Mouse (Mus musculus) embryonic facial prominence, embryonic 10.5 days (tissue): ENCODE data around the gene Pitpnm1. TPM values are rescaled to one million over a fixed set of nuclear protein-coding genes. Genes with fewer than 3 reads are reported as not detected.

Experiments
- DNase-seq: peaks from one replicate; pipeline ENCODE4 v3.0.0-alpha.2; 2017; ENCODE audit warnings: low spot score
- H3K27ac ChIP-seq: fragments of 300-500 bp; sonication (generic); replicated peaks from 2 replicates; pipeline ENCODE4 v1.5.1; 2016; ENCODE audit warnings: mild to moderate bottlenecking
- H3K27me3 ChIP-seq: fragments of 300-500 bp; sonication (generic); replicated peaks from 2 replicates; pipeline ENCODE4 v1.6.1; 2016; ENCODE audit warnings: low read depth, mild to moderate bottlenecking; ENCODE audit not compliant: poor library complexity, severe bottlenecking
- H3K36me3 ChIP-seq: fragments of 300-500 bp; sonication (generic); replicated peaks from 2 replicates; pipeline ENCODE4 v1.6.1; 2016; ENCODE audit warnings: mild to moderate bottlenecking, moderate library complexity
- H3K4me1 ChIP-seq: fragments of 300-500 bp; sonication (generic); 2 replicates; pipeline ENCODE4 v1.6.1; 2016
- H3K4me3 ChIP-seq: fragments of 300-500 bp; sonication (generic); 2 replicates; pipeline ENCODE4 v1.5.1; 2016; ENCODE audit warnings: mild to moderate bottlenecking, moderate library complexity
- H3K9me3 ChIP-seq: fragments of 300-500 bp; sonication (generic); 2 replicates; pipeline ENCODE4 v1.6.1; 2016; ENCODE audit warnings: mild to moderate bottlenecking
- WGBS: fragments of 180-500 bp; shearing (Covaris S2); methylation state at CpG from one replicate; pipeline ENCODE4 v1.1.7; 2016; 5-methylcytosine and 5-hydroxymethylcytosine counted together
- polyA plus RNA-seq: library from polyadenylated mRNA; unstranded; fragments of >200 nt; fragmentation: Nextera tagmentation; extraction: Ambion mirVana; gene quantifications from 2 replicates; pipeline ENCODE4 v1.2.1, GENCODE M21; 2016

Gene Pitpnm1
- polyA plus RNA-seq, 1 experiment from 2014 or later, result 11.0 TPM

DNA sequence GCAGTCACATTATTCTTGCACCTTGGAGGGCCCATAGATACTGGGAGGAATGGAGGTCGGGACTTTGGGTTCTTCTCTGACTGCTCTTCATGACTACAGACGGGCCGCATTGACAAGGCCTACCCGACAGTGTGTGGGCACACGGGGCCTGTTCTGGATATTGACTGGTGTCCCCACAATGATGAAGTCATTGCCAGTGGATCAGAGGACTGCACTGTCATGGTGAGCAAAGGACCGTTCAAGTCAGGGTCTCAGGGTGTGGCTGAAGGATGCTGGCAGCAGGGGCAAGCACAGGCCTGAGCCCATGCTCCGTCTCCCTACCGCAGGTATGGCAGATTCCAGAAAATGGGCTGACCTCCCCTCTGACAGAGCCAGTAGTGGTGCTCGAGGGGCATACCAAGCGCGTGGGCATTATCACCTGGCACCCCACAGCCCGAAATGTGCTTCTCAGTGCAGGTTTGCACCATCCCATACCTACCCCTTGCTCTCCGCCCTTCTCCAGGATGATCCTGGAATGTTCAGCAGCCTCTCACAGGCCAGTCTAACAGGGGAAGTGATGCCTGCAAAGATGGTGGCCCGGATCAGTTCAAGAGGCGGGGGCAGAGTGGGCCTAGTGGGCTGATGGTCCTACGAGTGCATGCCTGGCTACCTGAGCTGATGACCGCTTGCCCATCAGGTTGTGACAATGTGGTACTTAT, 50.1 kb downstream of the Pitpnm1 start:
- H3K27me3 ChIP-seq, result no peaks in the 10 kb centered on the region
- H3K36me3 ChIP-seq, result peaks cover 45% of the 10 kb centered on the region
- H3K27ac ChIP-seq, result no peak overlapping the region
- WGBS, result 94% methylated on average over 17 of the region's 17 CpGs
- no peak for DNase-seq
- H3K4me3 ChIP-seq, result peak overlapping the region; percentile 88
- peaks cover 3% of the 10 kb centered on the region; the same call in 1 of the 2 replicates for H3K9me3 ChIP-seq
- H3K4me1 ChIP-seq, result peaks cover 35% of the 10 kb centered on the region

DNA sequence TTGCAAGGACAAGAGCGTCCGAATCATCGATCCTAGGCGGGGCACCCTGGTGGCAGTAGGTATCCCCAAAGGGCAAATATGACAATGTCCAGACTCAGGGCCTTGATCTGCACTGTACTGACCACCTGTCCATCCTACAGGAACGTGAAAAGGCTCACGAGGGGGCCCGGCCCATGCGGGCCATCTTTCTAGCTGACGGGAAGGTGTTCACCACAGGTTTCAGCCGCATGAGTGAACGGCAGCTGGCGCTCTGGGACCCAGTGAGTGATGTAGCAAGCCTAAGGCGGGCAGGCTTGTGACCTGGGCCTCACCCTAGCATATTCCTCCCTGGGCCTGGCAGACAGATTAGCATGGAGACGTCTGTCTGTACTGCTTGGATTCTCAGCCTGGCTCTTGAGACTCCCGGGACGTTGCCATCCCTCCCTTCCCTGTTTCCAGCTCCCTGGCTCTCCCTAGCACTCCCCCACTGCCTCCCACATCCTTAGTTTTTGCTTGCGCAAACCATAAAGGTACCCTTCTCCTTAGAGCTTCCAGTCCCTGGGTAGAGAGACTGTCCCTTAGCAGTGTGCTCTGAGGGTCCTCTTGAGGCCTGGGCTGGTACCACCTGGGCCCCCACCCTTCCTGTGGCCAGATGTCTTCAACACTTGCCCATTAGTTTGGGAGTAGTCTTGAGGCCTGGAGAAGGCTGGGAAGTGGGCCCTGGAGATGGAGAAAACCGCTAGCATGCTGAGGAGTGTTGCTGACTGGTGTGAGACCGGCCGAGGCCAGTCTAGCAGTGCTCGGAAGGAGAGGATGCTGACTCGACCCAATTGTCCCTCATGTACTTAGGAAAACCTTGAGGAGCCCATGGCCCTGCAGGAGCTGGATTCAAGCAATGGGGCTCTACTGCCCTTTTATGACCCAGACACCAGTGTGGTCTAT, 51.0 kb downstream of the Pitpnm1 start:
- WGBS, result 91% methylated on average over 22 of the region's 22 CpGs
- no peaks in the 10 kb centered on the region for H3K27me3 ChIP-seq
- peaks cover 38% of the 10 kb centered on the region for H3K4me1 ChIP-seq
- peaks cover 54% of the 10 kb centered on the region for H3K36me3 ChIP-seq
- no peak overlapping the region for H3K27ac ChIP-seq
- H3K9me3 ChIP-seq, result no peaks in the 10 kb centered on the region
- 0 out of 2 replicates have a peak overlapping the region, but pooled peaks have one; percentile 13 for H3K4me3 ChIP-seq
- DNase-seq, result no peak

DNA sequence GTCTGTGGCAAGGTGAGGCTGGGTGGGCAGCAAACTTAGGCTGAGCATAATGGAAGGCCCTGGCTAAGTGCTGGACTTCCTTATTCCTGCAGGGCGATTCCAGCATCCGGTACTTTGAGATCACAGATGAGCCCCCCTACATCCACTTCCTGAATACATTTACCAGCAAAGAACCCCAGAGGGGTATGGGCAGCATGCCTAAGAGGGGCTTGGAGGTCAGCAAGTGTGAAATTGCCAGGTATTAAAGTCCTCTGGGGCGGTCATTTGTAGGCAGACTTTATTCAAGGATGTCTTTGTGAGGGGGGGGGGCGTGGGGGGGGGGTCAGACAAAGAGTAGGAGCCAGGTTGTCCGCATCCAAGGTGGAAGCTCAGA, 51.7 kb downstream of the Pitpnm1 start:
- Histone ChIP-seq H3K4me3 (no peak overlapping the region), H3K4me1 (peaks cover 42% of the 10 kb centered on the region), H3K36me3 (peaks cover 60% of the 10 kb centered on the region), H3K27ac (no peak overlapping the region), H3K9me3 (no peaks in the 10 kb centered on the region), H3K27me3 (no peaks in the 10 kb centered on the region)
- no peak for DNase-seq
- 74% methylated on average over 5 of the region's 5 CpGs for WGBS

DNA sequence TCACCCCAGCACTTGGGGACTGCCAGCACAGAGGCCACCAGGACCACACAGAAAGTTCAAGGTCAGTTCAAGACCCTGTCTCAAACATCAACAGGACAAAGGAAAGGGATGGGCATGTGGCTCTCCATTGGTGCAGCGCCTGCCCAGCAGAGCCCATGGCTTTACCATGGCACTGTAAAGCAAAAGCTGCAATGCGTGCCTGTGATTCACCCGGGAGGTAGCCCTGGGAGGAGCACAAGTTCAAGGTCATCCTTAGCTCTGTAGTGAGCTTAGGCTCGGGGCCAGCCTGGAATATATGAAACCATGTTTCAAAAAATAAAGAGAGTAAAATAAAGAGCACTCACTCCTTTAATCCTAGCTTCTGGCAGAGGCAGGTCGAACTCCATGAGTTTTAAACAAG, 52.1 kb downstream of the Pitpnm1 start:
- Histone ChIP-seq H3K4me1 (peaks cover 42% of the 10 kb centered on the region), H3K36me3 (peaks cover 65% of the 10 kb centered on the region), H3K4me3 (no peak overlapping the region), H3K27ac (no peak overlapping the region), H3K9me3 (no peaks in the 10 kb centered on the region), H3K27me3 (no peaks in the 10 kb centered on the region)
- 91% methylated on average over 5 of the region's 5 CpGs for WGBS
- no peak for DNase-seq

DNA sequence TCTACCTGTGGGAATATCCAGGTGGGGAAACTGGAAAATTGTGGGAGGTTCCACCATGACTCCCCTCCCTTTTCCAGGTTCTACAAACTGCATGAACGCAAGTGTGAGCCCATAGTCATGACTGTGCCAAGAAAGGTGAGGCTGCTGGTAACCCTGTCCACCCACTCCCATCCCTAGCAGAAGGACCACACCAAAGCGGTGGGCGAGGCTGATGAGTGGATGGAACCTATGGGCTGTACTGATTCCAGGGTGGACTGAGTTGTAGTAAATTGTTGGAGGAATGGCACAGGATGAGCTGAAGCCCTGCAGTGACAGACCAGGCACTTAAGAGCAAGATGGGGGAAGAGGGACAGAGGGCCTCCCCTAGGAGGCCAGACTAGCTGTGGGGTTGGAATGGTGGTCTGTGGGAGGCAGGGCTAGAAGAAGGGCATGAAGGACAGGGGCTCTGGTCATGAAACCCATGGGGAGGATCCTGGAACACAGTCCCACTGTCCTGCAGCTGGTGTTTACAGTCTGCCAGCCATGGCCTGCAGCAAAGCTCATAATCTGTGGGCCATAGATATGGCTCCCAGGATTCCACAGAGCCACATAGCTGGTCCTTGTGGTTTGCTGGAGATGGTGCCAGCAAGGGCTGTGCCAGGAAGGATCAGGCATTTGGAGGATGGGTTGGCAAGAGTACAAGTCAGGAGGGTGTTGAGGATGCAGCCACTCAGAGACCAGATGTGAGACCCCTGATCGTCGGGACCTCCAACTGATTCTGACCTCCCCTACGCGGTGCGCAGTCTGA, 52.8 kb downstream of the Pitpnm1 start:
- no peaks in the 10 kb centered on the region for H3K27me3 ChIP-seq
- H3K36me3 ChIP-seq, result peaks cover 72% of the 10 kb centered on the region
- H3K9me3 ChIP-seq, result no peaks in the 10 kb centered on the region
- no peak for DNase-seq
- H3K4me1 ChIP-seq, result peaks cover 41% of the 10 kb centered on the region
- WGBS, result 85% methylated on average over 8 of the region's 8 CpGs
- no peak overlapping the region for H3K4me3 ChIP-seq
- H3K27ac ChIP-seq, result no peak overlapping the region

DNA sequence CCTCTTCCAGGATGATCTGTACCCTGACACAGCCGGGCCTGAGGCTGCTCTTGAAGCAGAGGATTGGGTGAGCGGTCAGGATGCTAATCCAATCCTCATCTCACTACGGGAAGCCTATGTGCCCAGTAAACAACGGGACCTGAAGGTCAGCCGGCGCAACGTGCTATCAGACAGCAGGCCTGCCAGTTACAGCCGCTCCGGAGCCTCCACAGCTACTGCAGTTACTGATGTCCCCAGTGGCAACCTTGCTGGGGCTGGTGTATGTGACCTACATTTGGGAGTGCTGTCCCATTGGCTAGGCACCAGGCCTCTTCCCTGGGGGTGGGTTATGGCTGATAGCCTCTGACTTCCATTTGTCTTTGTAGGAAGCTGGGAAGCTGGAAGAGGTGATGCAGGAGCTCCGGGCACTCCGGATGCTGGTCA, 53.4 kb downstream of the Pitpnm1 start, which contains the start of gene Ptprcap:
Ptprcap (plus strand) TSS at position 373 of the 423 bp plus-strand sequence.
- 77% methylated on average over 11 of the region's 11 CpGs for WGBS
- no peak for DNase-seq
- Histone ChIP-seq H3K27me3 (no peaks in the 10 kb centered on the region), H3K36me3 (peaks cover 78% of the 10 kb centered on the region), H3K4me1 (peaks cover 35% of the 10 kb centered on the region), H3K27ac (no peak within 1 kb of the TSS), H3K9me3 (no peaks in the 10 kb centered on the region), H3K4me3 (no peak within 1 kb of the TSS)

DNA sequence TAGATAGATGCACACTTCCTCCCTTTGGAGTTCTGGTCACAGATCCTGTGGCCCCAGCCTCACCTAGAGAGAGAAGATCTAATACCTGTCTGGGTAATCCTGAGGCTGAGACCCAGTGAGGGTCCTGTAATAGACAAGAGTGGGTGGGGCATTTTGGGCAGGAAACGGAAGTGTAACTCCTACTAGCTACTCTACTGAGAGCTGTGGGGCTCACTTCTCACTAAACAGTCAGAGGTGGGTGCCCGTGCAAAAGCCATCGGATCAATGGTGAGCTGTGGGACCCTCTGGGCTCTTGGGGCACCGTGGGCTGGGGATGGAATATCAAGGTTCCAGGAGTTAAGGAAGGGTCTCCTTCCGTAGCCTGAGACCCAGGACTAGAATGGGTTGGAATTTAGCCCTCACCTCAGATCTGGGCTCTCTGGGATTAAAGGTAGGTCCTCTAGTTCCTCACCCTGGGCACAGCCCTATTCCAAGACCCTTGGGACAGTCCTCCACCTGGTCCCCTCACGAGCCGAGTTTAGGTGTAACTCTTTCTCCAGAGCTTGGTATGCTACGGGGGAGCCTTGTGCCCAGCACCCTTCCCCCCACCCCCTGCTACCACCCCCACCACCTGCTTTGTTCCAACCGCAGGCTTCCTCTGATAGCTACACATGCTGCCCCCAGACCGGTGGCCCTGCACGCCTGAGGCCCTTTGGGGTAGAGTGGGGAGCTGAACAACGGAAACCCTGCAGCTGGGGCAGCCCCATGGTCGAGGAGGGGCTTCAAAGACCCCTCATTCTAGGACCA, 54.8 kb downstream of the Pitpnm1 start:
- Histone ChIP-seq H3K27me3 (no peaks in the 10 kb centered on the region), H3K27ac (no peak overlapping the region), H3K36me3 (peaks cover 92% of the 10 kb centered on the region), H3K9me3 (no peaks in the 10 kb centered on the region), H3K4me1 (peaks cover 24% of the 10 kb centered on the region), H3K4me3 (no peak overlapping the region)
- WGBS, result 82% methylated on average over 13 of the region's 13 CpGs
- DNase-seq, result no peak

DNA sequence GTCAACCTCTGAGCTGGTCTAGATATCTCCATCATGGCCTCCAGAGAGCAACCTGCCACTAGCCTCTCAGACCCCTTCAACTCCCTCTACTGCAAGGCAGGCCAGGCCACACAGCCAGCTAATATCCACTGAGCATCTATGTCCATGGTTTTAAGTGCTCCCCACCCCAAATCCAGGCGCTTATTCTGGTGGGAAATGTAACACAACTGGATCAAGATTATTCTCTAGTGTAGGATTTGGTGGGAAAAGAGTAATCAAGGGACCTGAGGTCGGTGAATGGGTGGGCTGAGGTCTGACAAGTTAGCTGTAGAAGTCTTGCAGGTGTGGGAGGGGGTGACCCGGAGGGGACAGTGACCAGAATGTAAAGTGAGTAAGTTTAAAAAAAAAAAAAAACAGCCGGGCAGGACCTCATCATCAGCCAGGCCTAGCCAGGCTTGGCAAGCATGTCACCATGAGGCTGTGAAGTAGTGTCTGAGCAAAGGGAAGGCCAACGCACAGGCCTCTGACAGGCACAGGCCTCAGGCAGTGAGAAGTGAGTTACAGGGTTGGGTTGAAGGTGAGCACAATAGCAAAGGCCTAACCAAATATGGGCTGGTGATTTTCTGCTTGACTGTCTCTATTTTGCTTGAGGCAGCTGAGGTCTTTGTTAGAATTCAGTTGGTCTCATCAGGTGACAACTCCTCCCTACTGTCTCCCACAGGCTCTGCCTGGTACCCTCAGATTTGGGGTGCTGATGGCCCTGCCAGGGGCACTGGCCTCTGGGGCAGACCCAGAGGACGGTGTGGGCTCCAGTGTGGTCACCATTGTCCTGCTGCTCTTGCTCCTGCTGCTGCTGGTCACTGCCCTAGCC, 55.6 kb downstream of the Pitpnm1 start:
- Histone ChIP-seq H3K36me3 (peaks cover 90% of the 10 kb centered on the region), H3K27ac (peak overlapping the region; percentile 55; the same call in 1 of the 2 replicates)
- 77% methylated on average over 6 of the region's 6 CpGs for WGBS

DNA sequence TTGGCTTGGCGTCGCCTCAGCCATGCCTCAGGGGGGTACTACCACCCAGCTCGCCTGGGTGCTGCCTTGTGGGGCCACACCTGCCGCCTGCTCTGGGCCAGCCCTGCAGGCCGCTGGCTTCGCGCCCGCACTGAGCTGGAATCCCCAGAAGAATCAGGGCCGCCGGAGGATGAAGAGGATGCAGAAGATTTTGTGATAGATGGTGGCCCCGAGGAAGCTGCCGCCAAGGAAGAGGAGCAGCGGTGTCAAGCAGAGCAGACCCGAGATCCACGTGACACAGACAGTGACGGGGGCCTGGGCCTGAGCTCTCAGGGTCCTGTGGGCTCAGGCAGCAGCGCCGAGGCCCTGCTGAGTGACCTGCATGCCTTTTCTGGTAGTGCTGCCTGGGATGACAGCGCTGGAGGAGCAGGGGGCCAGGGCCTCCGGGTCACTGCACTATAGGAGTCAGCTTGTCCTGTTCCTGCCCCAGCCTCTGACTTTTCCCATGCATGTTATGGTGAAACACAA, 56.3 kb downstream of the Pitpnm1 start:
- Histone ChIP-seq H3K27ac (peak overlapping the region; percentile 55; the same call in 1 of the 2 replicates), H3K36me3 (peaks cover 90% of the 10 kb centered on the region), H3K9me3 (no peaks in the 10 kb centered on the region), H3K4me3 (no peak overlapping the region), H3K27me3 (no peaks in the 10 kb centered on the region), H3K4me1 (0 out of 2 replicates have a peak, but pooled peaks cover 17% of the 10 kb centered on the region)
- 74% methylated on average over 20 of the region's 20 CpGs for WGBS
- no peak for DNase-seq

More for the DNA sequence above, 55.6 kb downstream of the Pitpnm1 start:
- no peak for DNase-seq
- Histone ChIP-seq H3K4me3 (no peak overlapping the region), H3K4me1 (0 out of 2 replicates have a peak, but pooled peaks cover 20% of the 10 kb centered on the region), H3K9me3 (no peaks in the 10 kb centered on the region), H3K27me3 (no peaks in the 10 kb centered on the region)

DNA sequence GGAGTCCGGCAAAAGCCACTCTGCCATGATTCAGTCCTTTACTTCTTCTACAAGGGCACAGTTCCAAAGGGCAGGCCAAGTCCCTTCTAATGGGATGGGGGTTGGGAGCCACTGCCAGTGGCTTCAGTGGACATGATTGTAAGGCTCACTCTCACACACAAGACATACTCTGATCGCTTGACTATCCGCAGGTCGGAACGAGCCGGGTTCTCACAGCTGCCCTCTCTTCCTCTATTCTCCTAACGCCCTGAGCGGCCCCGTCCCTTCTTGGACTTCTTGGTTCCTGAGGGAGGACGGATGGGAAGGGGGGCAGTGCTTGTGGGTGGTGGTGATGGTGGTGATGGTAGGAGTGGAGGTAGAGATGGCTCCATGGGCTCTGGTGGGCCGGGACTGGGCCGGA, 57.0 kb downstream of the Pitpnm1 start:
- Histone ChIP-seq H3K9me3 (no peaks in the 10 kb centered on the region), H3K4me3 (no peak overlapping the region), H3K36me3 (peaks cover 88% of the 10 kb centered on the region), H3K27me3 (no peaks in the 10 kb centered on the region), H3K4me1 (0 out of 2 replicates have a peak, but pooled peaks cover 13% of the 10 kb centered on the region), H3K27ac (no peak overlapping the region)
- 93% methylated on average over 12 of the region's 12 CpGs for WGBS
- no peak for DNase-seq

DNA sequence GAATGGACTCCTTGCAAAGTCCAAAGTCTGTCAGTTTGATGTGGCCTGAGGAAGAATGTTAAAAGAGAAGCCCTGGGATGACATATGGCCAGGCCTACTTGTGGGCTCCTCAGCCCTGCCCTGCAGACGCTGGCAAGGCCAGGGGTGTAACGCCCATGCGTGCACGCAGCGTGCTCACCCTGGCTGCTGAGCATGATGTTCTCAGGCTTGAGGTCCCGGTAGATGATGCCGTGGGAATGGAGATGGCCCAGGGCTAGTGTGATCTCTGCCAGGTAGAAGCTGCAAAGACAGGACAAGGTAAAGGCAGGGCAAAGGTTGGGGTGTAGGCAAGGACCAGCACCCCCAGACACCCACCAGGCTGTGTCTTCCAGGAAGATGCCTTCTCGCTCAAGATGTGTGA, 59.3 kb downstream of the Pitpnm1 start:
- no peak overlapping the region for H3K27ac ChIP-seq
- H3K9me3 ChIP-seq, result no peaks in the 10 kb centered on the region
- no peaks in the 10 kb centered on the region for H3K27me3 ChIP-seq
- H3K4me3 ChIP-seq, result no peak overlapping the region
- peaks cover 22% of the 10 kb centered on the region for H3K4me1 ChIP-seq
- 96% methylated on average over 8 of the region's 8 CpGs for WGBS
- no peak for DNase-seq
- H3K36me3 ChIP-seq, result peaks cover 65% of the 10 kb centered on the region
